Mouse (Mus musculus) embryonic facial prominence, embryonic 11.5 days (tissue): Measurements from ENCODE around the gene Upk2. TPM values are rescaled to one million over a fixed set of nuclear protein-coding genes. Genes with fewer than 3 reads are reported as not detected.

ENCODE experiments used
- ATAC-seq: fragments of 200-750 bp; cut with Nextera tagmentation; replicated peaks from 2 replicates; pipeline ENCODE4 v1.8.0; 2017; ENCODE audit warnings: low read depth; ENCODE audit not compliant: insufficient number of reproducible peaks, low FRiP score, low TSS enrichment
- DNase-seq: peaks from one replicate; pipeline ENCODE4 v3.0.0-alpha.2; 2015; ENCODE audit warnings: low spot score
- H3K27ac ChIP-seq: fragments of 300-500 bp; sonication (generic); replicated peaks from 2 replicates; pipeline ENCODE4 v1.5.1; 2014; ENCODE audit warnings: mild to moderate bottlenecking, low read depth, low read length, control low read depth
- H3K27me3 ChIP-seq: fragments of 300-500 bp; sonication (generic); 2 replicates; pipeline ENCODE4 v1.6.1; 2014; ENCODE audit warnings: mild to moderate bottlenecking, low read length, moderate library complexity, mixed read lengths; ENCODE audit not compliant: control insufficient read depth, insufficient read depth
- H3K36me3 ChIP-seq: fragments of 300-500 bp; sonication (generic); replicated peaks from 2 replicates; pipeline ENCODE4 v1.6.1; 2014; ENCODE audit warnings: low read depth, mild to moderate bottlenecking, low read length, moderate library complexity, mixed read lengths; ENCODE audit not compliant: control insufficient read depth, insufficient read depth
- H3K4me1 ChIP-seq: fragments of 300-500 bp; sonication (generic); 2 replicates; pipeline ENCODE4 v1.6.1; 2014; ENCODE audit warnings: low read length, mixed read lengths; ENCODE audit not compliant: control insufficient read depth, insufficient read depth
- H3K4me2 ChIP-seq: fragments of 300-500 bp; sonication (generic); 2 replicates; pipeline ENCODE4 v1.6.1; 2014; ENCODE audit warnings: low read depth, mild to moderate bottlenecking, control low read depth, low read length, moderate library complexity
- H3K4me3 ChIP-seq: fragments of 300-500 bp; sonication (generic); 2 replicates; pipeline ENCODE4 v1.5.1; 2014; ENCODE audit warnings: low read depth, low read length, control low read depth
- H3K9ac ChIP-seq: fragments of 300-500 bp; sonication (generic); replicated peaks from 2 replicates; pipeline ENCODE4 v1.6.1; 2014; ENCODE audit warnings: mild to moderate bottlenecking, control low read depth, low read length
- H3K9me3 ChIP-seq: fragments of 300-500 bp; sonication (generic); replicated peaks from 2 replicates; pipeline ENCODE4 v1.6.1; 2016; ENCODE audit warnings: mild to moderate bottlenecking, low read length, inconsistent platforms, mixed read lengths; ENCODE audit not compliant: control insufficient read depth
- WGBS: fragments of 180-500 bp; shearing (Covaris S2); extraction: QIAGEN DNeasy Blood & Tissue Kit; methylation state at CpG from one replicate; pipeline ENCODE4 v1.1.7; 2014; 5-methylcytosine and 5-hydroxymethylcytosine counted together
- polyA plus RNA-seq: library from polyadenylated mRNA; unstranded; fragments of >200 nt; fragmentation: Nextera tagmentation; extraction: Ambion mirVana; gene quantifications from 2 replicates; pipeline ENCODE4 v1.2.1, GENCODE M21; 2014

Upk2 gene
- polyA plus RNA-seq, 1 experiment from 2014 or later, result 0.59 TPM

GRCm38 (mm10) chr9:44479628-44480428 lies 25.1 kb upstream of the Upk2 start:
- Histone ChIP-seq H3K36me3 (no peaks in the 10 kb centered on the region), H3K4me3 (peak overlapping the region; percentile 74), H3K4me1 (peaks cover 4% of the 10 kb centered on the region; the same call in 1 of the 2 replicates), H3K27ac (peak overlapping the region; percentile 88), H3K9ac (peak overlapping the region; percentile 54), H3K27me3 (no peaks in the 10 kb centered on the region), H3K4me2 (peak overlapping the region; percentile 67), H3K9me3 (no peaks in the 10 kb centered on the region)
- under 1% methylated on average over 26 of the region's 26 CpGs for WGBS
- ATAC-seq, result peak; percentile 36
- peak; percentile 91 for DNase-seq

GRCm38 (mm10) chr9:44478959-44479605 lies 24.3 kb upstream of the Upk2 start:
- Histone ChIP-seq H3K4me3 (peak overlapping the region; percentile 74), H3K27me3 (no peaks in the 10 kb centered on the region), H3K9ac (peak overlapping the region; percentile 54), H3K4me1 (peaks cover 3% of the 10 kb centered on the region; the same call in 1 of the 2 replicates), H3K36me3 (no peaks in the 10 kb centered on the region), H3K27ac (peak overlapping the region; percentile 88), H3K4me2 (peak overlapping the region; percentile 67), H3K9me3 (no peaks in the 10 kb centered on the region)
- WGBS, result under 1% methylated on average over 29 of the region's 29 CpGs
- ATAC-seq (peak; percentile 58), DNase-seq (peak; percentile 93)

GRCm38 (mm10) chr9:44478229-44478921 lies 23.6 kb upstream of the Upk2 start:
- DNase-seq, result peak; percentile 97
- no peaks in the 10 kb centered on the region for H3K36me3 ChIP-seq
- ATAC-seq, result peak; percentile 31
- peak overlapping the region; percentile 88 for H3K27ac ChIP-seq
- WGBS, result under 1% methylated on average over 26 of the region's 27 CpGs
- peak overlapping the region; percentile 74 for H3K4me3 ChIP-seq
- peak overlapping the region; percentile 54 for H3K9ac ChIP-seq
- H3K9me3 ChIP-seq, result no peaks in the 10 kb centered on the region
- peak overlapping the region; percentile 67 for H3K4me2 ChIP-seq
- H3K4me1 ChIP-seq, result peaks cover 3% of the 10 kb centered on the region; the same call in 1 of the 2 replicates
- H3K27me3 ChIP-seq, result no peaks in the 10 kb centered on the region

- Histone ChIP-seq H3K4me1 (peaks cover 3% of the 10 kb centered on the region; the same call in 1 of the 2 replicates), H3K36me3 (no peaks in the 10 kb centered on the region), H3K4me2 (peak overlapping the region; percentile 67), H3K4me3 (peak overlapping the region; percentile 74), H3K27ac (no peak overlapping the region), H3K9ac (peak overlapping the region; percentile 43), H3K27me3 (no peaks in the 10 kb centered on the region), H3K9me3 (no peaks in the 10 kb centered on the region)
- DNase-seq (peak; percentile 87), ATAC-seq (no peak)
- 4% methylated on average over 24 of the region's 24 CpGs for WGBS
Observed at GRCm38 (mm10) chr9:44477339-44478228, 22.8 kb upstream of the Upk2 start.

- H3K4me2 ChIP-seq, result no peak overlapping the region
- no peak for DNase-seq
- H3K4me3 ChIP-seq, result no peak overlapping the region
- H3K9me3 ChIP-seq, result no peaks in the 10 kb centered on the region
- peaks cover 3% of the 10 kb centered on the region; the same call in 1 of the 2 replicates for H3K4me1 ChIP-seq
- WGBS, result 94% methylated on average over 3 of the region's 3 CpGs
- H3K9ac ChIP-seq, result no peak overlapping the region
- H3K36me3 ChIP-seq, result no peaks in the 10 kb centered on the region
- no peak overlapping the region for H3K27ac ChIP-seq
- ATAC-seq, result no peak
- H3K27me3 ChIP-seq, result no peaks in the 10 kb centered on the region
Observed at GRCm38 (mm10) chr9:44475936-44476335, 21.2 kb upstream of the Upk2 start.

- no peak for DNase-seq
- H3K36me3 ChIP-seq, result no peaks in the 10 kb centered on the region
- no peak overlapping the region for H3K4me3 ChIP-seq
- H3K9ac ChIP-seq, result no peak overlapping the region
- H3K27ac ChIP-seq, result no peak overlapping the region
- H3K27me3 ChIP-seq, result no peaks in the 10 kb centered on the region
- H3K9me3 ChIP-seq, result no peaks in the 10 kb centered on the region
- WGBS, result 53% methylated on average over 1 of the region's 1 CpGs
- ATAC-seq, result no peak
- no peak overlapping the region for H3K4me2 ChIP-seq
- no peaks in the 10 kb centered on the region for H3K4me1 ChIP-seq
Observed at GRCm38 (mm10) chr9:44474327-44474726, 19.6 kb upstream of the Upk2 start.

GRCm38 (mm10) chr9:44473184-44473583 lies 18.4 kb upstream of the Upk2 start:
- H3K4me2 ChIP-seq, result no peak overlapping the region
- no peaks in the 10 kb centered on the region for H3K4me1 ChIP-seq
- 70% methylated on average over 3 of the region's 3 CpGs for WGBS
- H3K27me3 ChIP-seq, result no peaks in the 10 kb centered on the region
- DNase-seq, result no peak
- no peak overlapping the region for H3K27ac ChIP-seq
- no peak overlapping the region for H3K9ac ChIP-seq
- ATAC-seq, result no peak
- H3K4me3 ChIP-seq, result no peak overlapping the region
- no peaks in the 10 kb centered on the region for H3K9me3 ChIP-seq
- H3K36me3 ChIP-seq, result no peaks in the 10 kb centered on the region
